Mouse (Mus musculus) stomach, embryonic 15.5 days (tissue): ENCODE data around the gene Dusp9. TPM values are rescaled to one million over a fixed set of nuclear protein-coding genes. Genes with fewer than 3 reads are reported as not detected.
A peak's percentile ranks its signal among the peaks of the same experiment; 100 is the strongest.

Experiments used
- ATAC-seq: fragments of 200-750 bp; cut with Nextera tagmentation; 2 replicates; pipeline ENCODE4 v1.8.0; 2017; ENCODE audit warnings: low read depth, moderate number of reproducible peaks, moderate TSS enrichment; ENCODE audit not compliant: insufficient read depth, low FRiP score
- H3K27ac ChIP-seq: fragments of 300-500 bp; sonication (generic); 2 replicates; pipeline ENCODE4 v1.5.1; 2015; ENCODE audit warnings: mild to moderate bottlenecking, inconsistent platforms
- H3K27me3 ChIP-seq: fragments of 300-500 bp; sonication (generic); replicated peaks from 2 replicates; pipeline ENCODE4 v1.6.1; 2015; ENCODE audit warnings: inconsistent platforms
- H3K36me3 ChIP-seq: fragments of 300-500 bp; sonication (generic); 2 replicates; pipeline ENCODE4 v1.6.1; 2015; ENCODE audit warnings: inconsistent platforms
- H3K4me1 ChIP-seq: fragments of 300-500 bp; sonication (generic); 2 replicates; pipeline ENCODE4 v1.6.1; 2015; ENCODE audit warnings: inconsistent platforms
- H3K4me2 ChIP-seq: fragments of 300-500 bp; sonication (generic); 2 replicates; pipeline ENCODE4 v1.6.1; 2015; ENCODE audit warnings: mild to moderate bottlenecking, inconsistent platforms
- H3K4me3 ChIP-seq: fragments of 300-500 bp; sonication (generic); replicated peaks from 2 replicates; pipeline ENCODE4 v1.5.1; 2015; ENCODE audit warnings: inconsistent platforms
- H3K9ac ChIP-seq: fragments of 300-500 bp; sonication (generic); 2 replicates; pipeline ENCODE4 v1.6.1; 2015; ENCODE audit warnings: inconsistent platforms
- H3K9me3 ChIP-seq: fragments of 300-500 bp; sonication (generic); 2 replicates; pipeline ENCODE4 v1.6.1; 2016; ENCODE audit warnings: inconsistent platforms
- WGBS: fragments of 180-500 bp; shearing (Covaris S2); methylation state at CpG from one replicate; pipeline ENCODE4 v1.1.7; 2015; 5-methylcytosine and 5-hydroxymethylcytosine counted together
- polyA plus RNA-seq: library from polyadenylated mRNA; unstranded; fragments of >200 nt; fragmentation: Nextera tagmentation; extraction: Ambion mirVana; gene quantifications from 2 replicates; pipeline ENCODE4 v1.2.1, GENCODE M21; 2015

Gene Dusp9
- polyA plus RNA-seq, 1 experiment from 2014 or later, result 15.0 TPM

- no peaks in the 10 kb centered on the region for H3K4me1 ChIP-seq
Observed at GRCm38 (mm10) chrX:73672879-73673618, 33.8 kb downstream of the Dusp9 start, which contains the start of gene Slc6a8. Slc6a8 (plus strand) TSS chrX:73673150.

DNA sequence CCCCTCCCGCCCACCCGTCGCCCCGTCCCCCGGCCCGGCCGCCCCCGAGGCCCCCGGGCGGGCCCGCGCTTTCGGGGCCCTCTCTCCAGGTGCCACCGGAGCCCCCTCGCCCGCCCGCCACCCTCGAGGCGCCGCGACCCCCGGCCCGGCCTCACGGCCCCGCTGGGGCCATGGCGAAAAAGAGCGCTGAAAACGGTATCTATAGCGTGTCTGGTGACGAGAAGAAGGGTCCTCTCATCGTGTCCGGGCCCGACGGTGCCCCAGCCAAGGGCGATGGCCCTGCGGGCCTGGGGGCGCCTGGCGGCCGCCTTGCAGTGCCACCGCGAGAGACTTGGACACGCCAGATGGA lies 34.4 kb downstream of the Dusp9 start:
- Histone ChIP-seq H3K4me2 (peak overlapping the region; percentile 67), H3K9ac (peak overlapping the region; percentile 54), H3K27me3 (no peaks in the 10 kb centered on the region), H3K4me1 (no peaks in the 10 kb centered on the region), H3K27ac (no peak overlapping the region), H3K4me3 (peak overlapping the region; percentile 58), H3K9me3 (no peaks in the 10 kb centered on the region), H3K36me3 (no peaks in the 10 kb centered on the region)
- 18% methylated on average over 24 of the region's 42 CpGs for WGBS
- no peak for ATAC-seq

More at GRCm38 (mm10) chrX:73672879-73673618, 33.8 kb downstream of the Dusp9 start, which contains the start of gene Slc6a8:
- WGBS, result 13% methylated on average over 51 of the region's 72 CpGs
- H3K4me3 ChIP-seq, result peak within 1 kb of the TSS; percentile 58
- no peaks in the 10 kb centered on the region for H3K27me3 ChIP-seq
- peak within 1 kb of the TSS; percentile 54 for H3K9ac ChIP-seq
- H3K27ac ChIP-seq, result peak within 1 kb of the TSS; percentile 35; the same call in 1 of the 2 replicates
- no peaks in the 10 kb centered on the region for H3K9me3 ChIP-seq
- peak; percentile 66 for ATAC-seq
- peak within 1 kb of the TSS; percentile 67 for H3K4me2 ChIP-seq
- no peaks in the 10 kb centered on the region for H3K36me3 ChIP-seq

DNA sequence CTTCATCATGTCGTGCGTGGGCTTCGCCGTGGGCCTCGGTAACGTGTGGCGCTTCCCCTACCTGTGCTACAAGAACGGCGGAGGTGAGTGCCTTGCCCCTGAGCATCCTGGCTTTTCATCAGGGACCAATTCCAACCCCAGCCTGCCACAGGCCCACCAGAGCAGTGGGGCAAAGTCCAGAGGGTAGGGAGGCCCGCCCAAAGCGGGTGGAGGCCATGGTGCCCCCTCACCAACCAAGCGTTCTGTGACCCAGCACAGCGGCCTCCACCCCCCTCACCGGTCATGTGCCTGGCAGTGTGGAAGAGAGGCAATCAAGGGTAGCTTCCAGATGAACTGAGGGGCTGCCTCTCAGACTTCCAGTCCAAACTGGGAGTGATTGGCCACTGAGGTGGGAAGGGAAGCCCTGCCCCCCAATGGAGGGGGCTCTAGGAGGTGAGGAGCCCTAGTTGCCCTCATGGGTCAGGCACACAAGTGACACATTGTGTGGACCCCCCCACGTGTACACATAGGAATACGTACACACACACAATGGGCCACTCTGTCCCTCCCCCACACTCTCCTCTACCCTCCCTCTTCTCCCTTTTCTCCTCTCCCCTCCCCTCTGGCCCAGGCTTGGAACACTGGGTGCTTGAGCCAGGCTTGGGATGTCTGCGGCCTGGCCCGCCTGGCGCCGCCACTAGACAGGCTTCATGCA lies 34.9 kb downstream of the Dusp9 start:
- no peaks in the 10 kb centered on the region for H3K36me3 ChIP-seq
- no peak overlapping the region for H3K27ac ChIP-seq

GRCm38 (mm10) chrX:73675231-73675630 lies 36.0 kb downstream of the Dusp9 start:
- no peaks in the 10 kb centered on the region for H3K4me1 ChIP-seq
- no peaks in the 10 kb centered on the region for H3K27me3 ChIP-seq
- 63% methylated on average over 2 of the region's 2 CpGs for WGBS
- no peak overlapping the region for H3K9ac ChIP-seq
- no peak overlapping the region for H3K4me3 ChIP-seq
- H3K27ac ChIP-seq, result no peak overlapping the region
- H3K9me3 ChIP-seq, result no peaks in the 10 kb centered on the region
- peak overlapping the region; percentile 67 for H3K4me2 ChIP-seq
- no peak for ATAC-seq
- H3K36me3 ChIP-seq, result no peaks in the 10 kb centered on the region

More for the DNA sequence above, 34.9 kb downstream of the Dusp9 start:
- H3K4me2 ChIP-seq, result peak overlapping the region; percentile 67
- 0 out of 2 replicates have a peak, but pooled peaks have one; percentile 20 for ATAC-seq
- WGBS, result 31% methylated on average over 20 of the region's 20 CpGs
- H3K9me3 ChIP-seq, result no peaks in the 10 kb centered on the region
- no peaks in the 10 kb centered on the region for H3K27me3 ChIP-seq
- H3K4me3 ChIP-seq, result peak overlapping the region; percentile 58
- peak overlapping the region; percentile 54; the same call in 1 of the 2 replicates for H3K9ac ChIP-seq
- no peaks in the 10 kb centered on the region for H3K4me1 ChIP-seq

- no peak for ATAC-seq
- no peak overlapping the region for H3K4me3 ChIP-seq
- H3K27me3 ChIP-seq, result no peaks in the 10 kb centered on the region
- no peak overlapping the region for H3K4me2 ChIP-seq
- no peaks in the 10 kb centered on the region for H3K36me3 ChIP-seq
- no peak overlapping the region for H3K9ac ChIP-seq
- WGBS, result 93% methylated on average over 4 of the region's 4 CpGs
- no peak overlapping the region for H3K27ac ChIP-seq
- H3K4me1 ChIP-seq, result no peaks in the 10 kb centered on the region
- no peaks in the 10 kb centered on the region for H3K9me3 ChIP-seq
Observed at GRCm38 (mm10) chrX:73676668-73677067, 37.4 kb downstream of the Dusp9 start.

- no peak overlapping the region for H3K27ac ChIP-seq
- 77% methylated on average over 2 of the region's 2 CpGs for WGBS
- no peak overlapping the region for H3K9ac ChIP-seq
- no peak for ATAC-seq
- H3K4me2 ChIP-seq, result no peak overlapping the region
- 0 out of 2 replicates have a peak, but pooled peaks cover 2% of the 10 kb centered on the region for H3K36me3 ChIP-seq
- H3K4me3 ChIP-seq, result no peak overlapping the region
- H3K9me3 ChIP-seq, result no peaks in the 10 kb centered on the region
- H3K27me3 ChIP-seq, result no peaks in the 10 kb centered on the region
- no peaks in the 10 kb centered on the region for H3K4me1 ChIP-seq
Observed at GRCm38 (mm10) chrX:73684156-73684555, 44.9 kb downstream of the Dusp9 start.

- Histone ChIP-seq H3K9me3 (no peaks in the 10 kb centered on the region), H3K27me3 (no peaks in the 10 kb centered on the region)
- no peak for ATAC-seq
Observed at GRCm38 (mm10) chrX:73684978-73685377, 45.8 kb downstream of the Dusp9 start.

DNA sequence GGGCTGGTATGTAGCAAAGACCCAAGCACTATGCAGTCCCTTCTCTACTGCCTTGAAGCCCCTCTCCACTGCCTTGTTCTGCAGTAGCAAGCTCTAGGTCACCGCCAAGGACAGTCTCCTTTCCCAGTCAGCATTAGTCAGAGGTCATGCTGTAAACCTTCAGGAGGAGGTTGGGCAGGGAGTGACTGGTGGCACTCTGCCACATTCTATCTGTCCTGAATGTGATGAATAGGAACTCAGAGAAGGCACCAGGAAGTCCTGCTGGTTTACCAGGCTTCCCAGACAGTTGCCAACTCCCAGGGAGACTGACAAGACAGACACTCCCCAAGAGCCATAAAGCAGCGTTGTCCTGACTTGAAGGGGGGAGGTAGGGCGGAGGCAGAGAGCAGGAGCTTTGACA lies 46.4 kb downstream of the Dusp9 start:
- no peaks in the 10 kb centered on the region for H3K4me1 ChIP-seq
- no peak overlapping the region for H3K9ac ChIP-seq
- no peak for ATAC-seq
- H3K9me3 ChIP-seq, result no peaks in the 10 kb centered on the region
- H3K4me3 ChIP-seq, result no peak overlapping the region
- 70% methylated on average over 3 of the region's 3 CpGs for WGBS
- H3K27me3 ChIP-seq, result no peaks in the 10 kb centered on the region
- 0 out of 2 replicates have a peak, but pooled peaks cover 2% of the 10 kb centered on the region for H3K36me3 ChIP-seq
- peak overlapping the region; percentile 26; the same call in 1 of the 2 replicates for H3K27ac ChIP-seq
- no peak overlapping the region for H3K4me2 ChIP-seq

More at GRCm38 (mm10) chrX:73684978-73685377, 45.8 kb downstream of the Dusp9 start:
- Histone ChIP-seq H3K27ac (no peak overlapping the region), H3K36me3 (0 out of 2 replicates have a peak, but pooled peaks cover 2% of the 10 kb centered on the region), H3K4me2 (no peak overlapping the region), H3K4me1 (no peaks in the 10 kb centered on the region), H3K4me3 (no peak overlapping the region), H3K9ac (no peak overlapping the region)

- Histone ChIP-seq H3K4me2 (no peak overlapping the region), H3K4me3 (no peak overlapping the region), H3K27ac (no peak overlapping the region), H3K9me3 (no peaks in the 10 kb centered on the region), H3K36me3 (no peaks in the 10 kb centered on the region), H3K27me3 (no peaks in the 10 kb centered on the region), H3K9ac (no peak overlapping the region), H3K4me1 (no peaks in the 10 kb centered on the region)
- 73% methylated on average over 5 of the region's 5 CpGs for WGBS
- ATAC-seq, result peak; percentile 53; the same call in 1 of the 2 replicates
Observed at GRCm38 (mm10) chrX:73690917-73691629, 51.9 kb downstream of the Dusp9 start.
